Mouse (Mus musculus): ENCODE data around the gene Gm20498. TPM values are rescaled to one million over a fixed set of nuclear protein-coding genes. Genes with fewer than 3 reads are reported as not detected.
"Not testable (repeated sequence)": the region's sequence is repeated elsewhere in the genome, so short reads cannot be mapped to it uniquely, and the experiment has no call there.

Gene Gm20498
- polyA plus RNA-seq, 1 experiment from 2014 or later = 37.7 TPM

DNA sequence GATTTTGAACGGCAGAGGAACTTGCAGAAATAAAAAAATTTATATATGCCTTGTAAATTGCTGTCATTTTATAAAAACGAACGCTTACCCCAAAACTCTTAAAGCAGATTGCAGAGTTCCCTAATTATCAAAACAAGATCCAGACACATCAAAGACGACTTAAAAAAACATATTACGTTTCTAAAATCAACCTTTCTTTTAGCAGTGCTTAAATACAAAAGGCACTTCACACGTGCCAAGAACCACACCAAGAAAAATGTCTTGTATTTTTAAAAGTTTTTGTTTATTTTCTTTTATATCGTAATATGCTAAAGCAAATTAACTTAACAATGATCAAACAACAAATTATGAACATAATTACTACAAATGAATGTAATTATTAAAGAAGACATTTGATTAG lies 48.5 kb downstream of the Gm20498 start:
- peak overlapping the region; percentile 79 for H3K9ac ChIP-seq
- no peak for ATAC-seq (ENCODE audit: low FRiP score)
- H3K4me2 ChIP-seq = peak overlapping the region; percentile 69
- no peaks in the 10 kb centered on the region; the same call in 1 of the 2 replicates for H3K36me3 ChIP-seq
- peaks cover 11% of the 10 kb centered on the region; the same call in 1 of the 2 replicates for H3K4me1 ChIP-seq (replicated peaks)
- H3K27me3 ChIP-seq = no peaks in the 10 kb centered on the region
- H3K27ac ChIP-seq = peak overlapping the region; percentile 97; the same call in 1 of the 2 replicates
- peak overlapping the region; percentile 70 for H3K4me3 ChIP-seq
- 4% methylated on average over 7 of the region's 7 CpGs for WGBS
- H3K9me3 ChIP-seq = no peaks in the 10 kb centered on the region

- Histone ChIP-seq H3K4me2 (peak overlapping the region; percentile 69), H3K4me1 (replicated peaks) (peaks cover 11% of the 10 kb centered on the region; the same call in 1 of the 2 replicates), H3K9me3 (no peaks in the 10 kb centered on the region), H3K36me3 (no peaks in the 10 kb centered on the region; the same call in 1 of the 2 replicates), H3K27me3 (no peaks in the 10 kb centered on the region), H3K4me3 (peak overlapping the region; percentile 70), H3K27ac (no peak overlapping the region), H3K9ac (peak overlapping the region; percentile 53)
- 45% methylated on average over 17 of the region's 17 CpGs for WGBS
- no peak for ATAC-seq (ENCODE audit: low FRiP score)
Observed at GRCm38 (mm10) chr12:81483656-81484055, 49.0 kb downstream of the Gm20498 start.

GRCm38 (mm10) chr12:81459051-81459450 lies 73.7 kb downstream of the Gm20498 start:
- not testable (repeated sequence) for H3K27ac ChIP-seq; ATAC-seq (ENCODE audit: low FRiP score); H3K9ac ChIP-seq; H3K4me3 ChIP-seq; H3K9me3 ChIP-seq; H3K4me2 ChIP-seq; H3K4me1 ChIP-seq (replicated peaks); H3K27me3 ChIP-seq
- WGBS = 96% methylated on average over 7 of the region's 7 CpGs
- H3K36me3 ChIP-seq = peaks cover 15% of the 10 kb centered on the region

GRCm38 (mm10) chr12:81438985-81439384 lies 93.7 kb downstream of the Gm20498 start:
- ATAC-seq (ENCODE audit: low FRiP score); H3K9ac ChIP-seq; H3K27ac ChIP-seq; H3K36me3 ChIP-seq; H3K27me3 ChIP-seq; H3K9me3 ChIP-seq; H3K4me1 ChIP-seq (replicated peaks); H3K4me2 ChIP-seq; H3K4me3 ChIP-seq: not testable (repeated sequence)
- 95% methylated on average over 9 of the region's 9 CpGs for WGBS

DNA sequence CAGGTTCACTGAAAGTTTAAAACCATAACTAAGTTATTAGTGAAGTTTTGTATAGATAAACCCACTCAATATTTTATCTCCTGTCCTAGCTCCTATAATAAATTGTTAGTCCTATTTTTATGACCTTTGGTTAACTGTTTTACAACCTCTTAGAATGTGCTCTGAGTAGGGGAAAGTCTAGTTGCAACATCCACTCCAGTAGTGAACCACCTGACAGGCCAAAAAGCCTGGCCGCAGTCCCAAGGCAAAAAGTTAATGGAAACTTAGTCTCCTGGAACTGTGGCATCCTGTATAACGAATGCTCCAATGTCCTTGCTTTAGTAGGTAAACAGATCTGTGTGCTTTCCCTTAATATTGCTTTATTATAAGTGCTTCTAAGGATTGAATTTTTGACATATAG lies 97.9 kb downstream of the Gm20498 start:
- WGBS = 97% methylated on average over 2 of the region's 2 CpGs

GRCm38 (mm10) chr12:81421846-81422245 lies 110.9 kb downstream of the Gm20498 start, which contains the start of gene Adam4:
Gene Adam4, minus strand, starts transcription at chr12:81421946.
- no peak within 1 kb of the TSS for H3K4me3 ChIP-seq
- no peak within 1 kb of the TSS for H3K27ac ChIP-seq
- no peak within 1 kb of the TSS for H3K9ac ChIP-seq
- no peaks in the 10 kb centered on the region for H3K27me3 ChIP-seq
- 95% methylated on average over 1 of the region's 1 CpGs for WGBS
- H3K36me3 ChIP-seq = peaks cover 25% of the 10 kb centered on the region
- peaks cover 26% of the 10 kb centered on the region for H3K9me3 ChIP-seq
- no peaks in the 10 kb centered on the region for H3K4me1 ChIP-seq (replicated peaks)
- ATAC-seq (ENCODE audit: low FRiP score) = no peak
- H3K4me2 ChIP-seq = no peak within 1 kb of the TSS

More for the DNA sequence above, 97.9 kb downstream of the Gm20498 start:
- not testable (repeated sequence) for H3K4me3 ChIP-seq; H3K4me1 ChIP-seq (replicated peaks); H3K9me3 ChIP-seq; H3K4me2 ChIP-seq; H3K27ac ChIP-seq; ATAC-seq (ENCODE audit: low FRiP score); H3K27me3 ChIP-seq; H3K9ac ChIP-seq
- peaks cover 20% of the 10 kb centered on the region for H3K36me3 ChIP-seq

DNA sequence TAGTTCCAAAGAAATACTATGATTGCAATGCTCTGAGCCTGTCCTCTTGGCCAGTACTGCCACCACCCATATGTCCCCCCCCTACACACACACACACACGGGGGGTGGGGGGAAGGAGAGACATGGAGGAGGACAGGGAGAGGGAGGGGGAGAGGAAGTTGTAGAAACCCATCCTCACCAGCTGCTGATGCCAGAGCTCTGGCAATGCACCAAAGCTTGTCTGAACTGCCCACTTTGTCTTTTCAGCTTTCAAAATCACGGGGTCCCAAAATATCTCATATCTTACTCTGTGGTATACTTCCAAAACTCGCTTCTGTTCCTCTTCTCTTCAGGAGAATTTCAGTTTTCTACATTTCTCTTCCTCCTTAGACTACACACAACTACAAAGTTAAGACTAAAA lies 119.5 kb downstream of the Gm20498 start:
- H3K4me1 ChIP-seq (replicated peaks) = no peaks in the 10 kb centered on the region
- no peak overlapping the region for H3K4me2 ChIP-seq
- no peak overlapping the region for H3K4me3 ChIP-seq
- no peak overlapping the region for H3K27ac ChIP-seq
- 92% methylated on average over 3 of the region's 3 CpGs for WGBS
- no peaks in the 10 kb centered on the region for H3K27me3 ChIP-seq
- no peaks in the 10 kb centered on the region for H3K36me3 ChIP-seq
- no peaks in the 10 kb centered on the region for H3K9me3 ChIP-seq
- no peak for ATAC-seq (ENCODE audit: low FRiP score)
- no peak overlapping the region for H3K9ac ChIP-seq

DNA sequence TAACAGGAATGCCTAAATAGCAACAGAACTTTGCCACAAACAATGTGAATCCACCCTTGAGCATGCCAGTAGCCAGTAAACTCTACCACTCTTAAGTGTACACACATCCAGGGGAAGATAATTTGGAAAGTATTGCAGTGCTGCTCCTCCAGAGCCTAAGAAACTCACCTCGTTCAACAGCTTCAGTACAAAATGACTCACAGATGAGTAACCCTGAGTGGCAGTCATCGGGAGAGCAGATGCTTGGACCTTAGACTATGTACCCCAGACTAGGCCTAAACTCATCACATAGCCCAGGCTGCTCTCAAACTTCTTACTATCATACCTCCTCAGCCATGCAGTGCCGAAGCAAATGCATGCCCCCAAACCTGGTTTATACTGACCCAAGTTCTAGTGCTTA lies 123.7 kb downstream of the Gm20498 start:
- Histone ChIP-seq H3K9me3 (no peaks in the 10 kb centered on the region), H3K27ac (no peak overlapping the region), H3K4me1 (replicated peaks) (no peaks in the 10 kb centered on the region), H3K36me3 (no peaks in the 10 kb centered on the region), H3K4me3 (no peak overlapping the region), H3K27me3 (no peaks in the 10 kb centered on the region), H3K9ac (no peak overlapping the region), H3K4me2 (no peak overlapping the region)
- 86% methylated on average over 3 of the region's 3 CpGs for WGBS
- no peak for ATAC-seq (ENCODE audit: low FRiP score)

GRCm38 (mm10) chr12:81402187-81402586 lies 130.5 kb downstream of the Gm20498 start:
- no peaks in the 10 kb centered on the region for H3K36me3 ChIP-seq
- H3K4me2 ChIP-seq = no peak overlapping the region
- H3K4me1 ChIP-seq (replicated peaks) = no peaks in the 10 kb centered on the region
- no peak overlapping the region for H3K4me3 ChIP-seq
- no peaks in the 10 kb centered on the region for H3K27me3 ChIP-seq
- WGBS = 19% methylated on average over 1 of the region's 1 CpGs
- H3K9me3 ChIP-seq = no peaks in the 10 kb centered on the region
- ATAC-seq (ENCODE audit: low FRiP score) = no peak
- no peak overlapping the region for H3K9ac ChIP-seq
- H3K27ac ChIP-seq = no peak overlapping the region

DNA sequence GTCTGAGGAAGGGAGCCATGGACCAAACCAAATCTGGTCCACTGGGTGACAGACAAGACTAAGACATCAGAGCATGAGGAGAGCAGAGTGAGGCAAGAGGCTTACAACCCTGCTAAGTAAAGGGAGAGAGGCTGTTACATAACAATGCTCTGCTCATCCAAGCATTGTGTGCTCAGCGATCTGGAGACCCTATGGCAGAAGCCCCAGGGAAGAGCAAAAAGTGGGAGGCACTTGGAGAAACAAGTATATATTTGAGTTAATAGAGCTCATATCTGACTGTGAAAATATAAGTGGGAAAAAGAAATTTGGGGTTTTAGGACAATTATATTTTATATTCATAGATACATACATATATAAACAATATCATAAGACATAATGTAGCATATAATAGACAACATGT lies 153.3 kb downstream of the Gm20498 start, which contains the start of gene Gm4787:
Gene Gm4787 (minus strand): TSS at position 101 of the 400 bp plus-strand sequence.
- H3K4me1 ChIP-seq (replicated peaks); H3K9ac ChIP-seq; H3K4me2 ChIP-seq; H3K9me3 ChIP-seq; H3K36me3 ChIP-seq; H3K4me3 ChIP-seq; H3K27ac ChIP-seq; H3K27me3 ChIP-seq; ATAC-seq (ENCODE audit: low FRiP score): not testable (repeated sequence)
- WGBS = 67% methylated on average over 1 of the region's 1 CpGs

GRCm38 (mm10) chr12:81333841-81334240 lies 198.9 kb downstream of the Gm20498 start:
- peak overlapping the region; percentile 90 for H3K4me2 ChIP-seq
- 73% methylated on average over 5 of the region's 5 CpGs for WGBS
- H3K4me1 ChIP-seq (replicated peaks) = peaks cover 23% of the 10 kb centered on the region
- H3K9ac ChIP-seq = peak overlapping the region; percentile 95; the same call in 1 of the 2 replicates
- H3K36me3 ChIP-seq = no peaks in the 10 kb centered on the region
- no peaks in the 10 kb centered on the region for H3K9me3 ChIP-seq
- H3K4me3 ChIP-seq = peak overlapping the region; percentile 72
- ATAC-seq (ENCODE audit: low FRiP score) = no peak
- H3K27ac ChIP-seq = peak overlapping the region; percentile 94; the same call in 1 of the 2 replicates
- H3K27me3 ChIP-seq = peaks cover 16% of the 10 kb centered on the region

DNA sequence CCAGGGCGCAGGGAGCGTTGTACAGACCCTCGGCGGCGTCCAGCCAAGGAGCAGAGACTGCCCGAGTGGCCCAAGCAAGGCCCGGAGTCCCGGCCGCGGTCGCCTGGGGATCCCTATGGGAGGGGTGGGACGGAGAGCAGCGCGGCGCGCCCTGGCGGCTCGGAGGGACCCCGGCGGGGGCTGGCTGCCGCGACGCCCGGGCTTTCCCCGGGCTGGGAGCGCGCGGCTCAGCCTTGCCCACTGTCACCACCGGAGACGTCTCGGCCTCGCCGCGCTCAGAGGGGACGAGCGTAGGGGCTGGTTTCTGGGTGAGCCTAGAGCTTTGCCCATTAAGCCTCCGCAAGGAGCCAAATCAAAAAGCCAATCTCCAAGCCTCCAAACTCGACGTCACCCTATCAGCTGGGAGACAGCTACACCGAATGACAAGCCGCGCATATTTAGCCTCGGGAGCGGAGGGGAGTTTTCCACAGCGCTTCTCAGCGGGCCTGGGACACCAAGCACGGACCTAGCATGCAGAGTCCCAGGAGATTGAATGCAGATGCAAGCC lies 199.8 kb downstream of the Gm20498 start, which contains the start of gene Slc8a3:
Gene Slc8a3 (minus strand): TSS at position 306 of the 547 bp plus-strand sequence.
- ATAC-seq (ENCODE audit: low FRiP score) = peak; percentile 63

More for the DNA sequence above, 199.8 kb downstream of the Gm20498 start, which contains the start of gene Slc8a3:
- Histone ChIP-seq H3K4me3 (peak within 1 kb of the TSS; percentile 72), H3K9ac (peak within 1 kb of the TSS; percentile 95), H3K4me1 (replicated peaks) (peaks cover 23% of the 10 kb centered on the region), H3K36me3 (no peaks in the 10 kb centered on the region), H3K4me2 (peak within 1 kb of the TSS; percentile 90), H3K27ac (peak within 1 kb of the TSS; percentile 94), H3K27me3 (peaks cover 16% of the 10 kb centered on the region), H3K9me3 (no peaks in the 10 kb centered on the region)
- WGBS = under 1% methylated on average over 46 of the region's 47 CpGs
